Mouse (Mus musculus): ENCODE data around the gene She.
A peak's percentile ranks its signal among the peaks of the same experiment; 100 is the strongest.
"Not testable (repeated sequence)": the region's sequence is repeated elsewhere in the genome, so short reads cannot be mapped to it uniquely, and the experiment has no call there.

Gene She

DNA sequence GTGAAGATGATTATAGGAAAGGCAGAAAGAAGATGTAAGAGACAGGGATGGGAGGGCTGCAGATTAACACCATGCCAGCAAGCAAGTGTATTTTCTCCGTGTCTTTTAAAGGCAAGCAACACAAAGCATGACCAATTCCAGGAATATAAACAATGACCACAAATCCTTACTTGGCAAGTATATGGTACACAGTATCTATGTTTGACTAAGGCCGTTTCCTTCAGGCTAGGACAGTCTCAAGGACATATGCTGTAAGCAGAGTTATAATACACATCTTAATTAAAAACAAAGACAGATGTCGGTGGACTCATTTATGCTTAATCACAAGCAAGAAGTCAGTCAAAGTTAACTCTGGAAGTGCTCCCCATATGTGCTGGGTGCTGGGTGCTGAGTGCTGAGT lies 12.6 kb upstream of the She start:
- no peak for DNase-seq

DNA sequence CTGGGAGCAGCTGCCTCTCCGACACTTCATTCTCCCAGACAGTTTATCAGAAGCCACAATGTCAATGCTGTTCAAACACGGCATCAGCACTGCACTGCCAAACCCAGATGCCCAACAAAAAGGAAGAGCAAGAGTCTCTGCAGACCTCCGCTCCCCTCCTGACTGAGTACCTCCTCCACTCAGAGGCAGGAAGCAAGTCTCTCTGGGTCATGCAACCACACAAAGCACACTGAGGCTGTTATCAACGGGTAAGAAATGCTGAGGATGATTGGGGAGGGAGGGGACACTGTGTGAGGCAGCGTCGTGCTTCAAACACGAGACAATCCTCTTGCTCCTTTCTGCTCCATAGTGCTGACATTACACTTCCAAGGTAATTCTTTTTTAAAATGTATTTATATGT lies 11.3 kb upstream of the She start:
- DNase-seq, result peak; percentile 53

DNA sequence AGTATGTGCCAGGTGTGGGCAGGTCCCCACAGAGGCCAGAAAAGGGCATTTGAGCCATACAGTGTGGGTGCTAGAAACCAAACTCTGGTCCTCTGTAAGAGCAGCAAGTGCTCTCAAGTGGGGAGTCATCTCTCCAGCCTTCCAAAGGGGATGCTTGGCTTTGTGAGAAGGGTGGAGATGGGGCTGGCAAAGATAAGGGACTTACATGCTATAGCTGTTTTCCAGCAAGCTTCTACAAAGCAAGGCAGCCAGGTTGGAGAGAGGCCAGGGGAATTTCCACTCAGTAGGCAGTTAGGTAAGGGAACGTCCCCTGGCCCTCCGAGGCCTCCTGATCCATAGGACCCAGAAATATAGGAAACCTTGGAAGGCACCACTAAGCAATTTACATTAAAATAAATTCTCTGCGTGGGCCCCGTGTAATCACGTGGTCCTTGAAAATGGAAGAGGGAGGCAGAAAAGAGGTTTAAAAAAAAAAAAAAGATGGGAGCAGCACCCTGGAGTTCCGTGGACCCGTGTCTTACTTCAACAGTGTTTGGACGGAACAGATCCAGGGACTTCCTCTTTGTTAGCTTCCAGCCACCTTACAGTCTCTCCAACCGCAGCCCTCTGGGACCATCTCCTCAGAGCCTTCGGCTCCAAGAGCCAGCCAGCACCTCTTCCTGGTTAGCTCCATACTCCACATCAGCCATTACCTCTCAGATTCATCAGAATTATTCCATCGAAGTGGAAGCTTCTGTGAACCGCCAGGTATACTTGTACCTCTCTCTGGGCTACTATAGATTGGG lies 10.7 kb upstream of the She start:
- DNase-seq, result no peak

DNA sequence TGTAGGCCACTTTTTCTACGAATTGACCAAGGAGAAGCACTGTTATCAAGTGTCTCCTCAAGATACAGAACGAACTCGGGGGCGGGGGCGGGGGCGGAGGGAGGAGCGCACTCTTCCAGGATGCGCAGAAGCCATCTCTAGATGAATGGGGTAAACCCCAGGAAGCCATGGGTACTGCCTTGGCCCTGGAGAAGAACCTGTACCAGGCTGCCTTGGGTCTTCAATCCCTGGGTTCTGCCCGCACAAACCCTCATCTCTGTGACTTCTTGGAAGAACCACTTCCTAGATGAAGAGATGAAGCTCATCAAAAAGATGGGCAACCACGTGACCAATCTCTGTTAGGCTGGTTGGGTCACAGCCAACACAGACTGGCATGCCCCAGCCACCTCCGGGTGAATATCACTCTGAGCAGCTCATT lies 10.1 kb upstream of the She start:
- DNase-seq, result no peak

DNA sequence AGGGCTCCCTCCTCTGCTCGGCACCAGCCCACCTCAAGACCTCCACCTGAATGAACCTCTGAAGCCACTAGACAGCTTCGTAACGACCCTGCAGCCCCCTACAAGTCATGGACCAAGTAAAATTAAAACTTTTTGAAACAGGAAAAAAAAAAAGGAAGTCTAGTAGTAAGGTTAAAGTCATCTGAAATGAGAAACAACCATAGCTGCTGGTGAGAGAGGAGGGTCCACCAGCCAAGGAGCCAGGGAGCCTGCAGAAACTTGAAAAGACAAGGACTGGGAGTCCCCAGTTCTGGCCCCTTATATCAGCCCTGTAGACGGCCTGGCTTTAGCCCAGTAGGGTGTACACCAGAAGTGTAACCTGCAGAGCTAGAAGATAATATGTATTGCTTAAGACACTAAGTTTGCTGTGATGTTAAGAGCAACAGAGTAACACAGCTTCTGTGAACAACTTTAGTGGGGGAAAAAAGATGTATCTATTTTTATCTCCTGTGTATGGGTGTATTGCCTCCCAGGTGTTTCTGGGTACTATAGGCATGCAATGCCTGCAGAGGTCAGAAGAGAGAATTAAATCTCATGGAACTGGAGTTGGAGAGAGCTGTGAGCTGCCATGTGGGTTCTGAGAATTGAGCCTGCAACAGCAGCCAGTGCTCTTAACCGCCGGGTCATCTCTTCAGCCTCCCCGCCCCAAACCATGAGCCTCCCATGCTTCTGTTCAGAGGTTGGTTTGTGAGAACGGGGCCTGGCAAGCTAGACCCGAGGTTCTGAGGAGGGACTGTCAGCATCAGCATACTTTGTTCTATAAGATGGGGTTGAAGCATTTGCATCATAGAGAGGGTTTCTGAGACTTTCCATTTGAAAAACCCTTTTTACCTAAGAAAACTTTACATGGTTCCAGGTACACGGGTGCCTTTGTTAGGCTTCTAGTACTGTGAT lies 9.4 kb upstream of the She start:
- no peak for DNase-seq

DNA sequence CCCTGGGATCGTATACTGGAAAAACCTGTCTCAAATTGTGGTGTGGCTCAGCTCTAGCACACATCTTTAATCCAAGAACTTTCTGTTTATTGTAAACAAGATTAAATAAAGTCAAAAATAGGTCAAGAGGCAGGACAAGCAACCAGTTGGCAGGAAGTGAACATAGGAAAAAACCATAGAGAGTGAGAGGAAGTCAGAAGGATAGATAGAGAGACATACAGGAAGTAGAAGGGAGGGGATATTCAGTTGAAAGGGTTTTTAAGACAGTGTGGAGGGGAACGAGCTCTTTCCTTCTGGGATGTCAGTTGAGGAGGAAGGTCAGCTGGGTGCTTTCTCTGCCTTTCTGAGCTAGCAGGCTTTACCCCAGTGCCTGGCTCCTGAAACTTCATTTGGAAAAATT lies 7.6 kb upstream of the She start:
- no peak for DNase-seq

DNA sequence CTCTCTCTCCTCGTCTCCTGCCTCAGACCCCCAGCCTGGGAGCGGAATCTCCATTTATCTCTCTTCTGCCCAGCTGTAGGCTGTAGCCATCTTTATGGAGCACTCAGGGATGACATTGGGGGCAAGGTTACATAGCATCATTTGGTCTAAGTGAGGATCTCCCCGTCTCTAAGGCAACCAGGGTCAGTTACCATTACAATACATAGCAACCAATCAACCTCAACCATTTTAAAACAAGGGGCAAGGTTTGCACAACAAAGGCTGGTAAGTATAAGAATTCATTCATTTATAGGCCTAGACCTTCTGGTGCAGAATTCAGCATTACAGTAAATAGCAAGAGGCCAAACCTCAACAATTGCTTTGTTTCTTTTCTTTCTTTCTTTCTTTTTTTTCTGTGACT lies 4.9 kb upstream of the She start:
- DNase-seq, result no peak

DNA sequence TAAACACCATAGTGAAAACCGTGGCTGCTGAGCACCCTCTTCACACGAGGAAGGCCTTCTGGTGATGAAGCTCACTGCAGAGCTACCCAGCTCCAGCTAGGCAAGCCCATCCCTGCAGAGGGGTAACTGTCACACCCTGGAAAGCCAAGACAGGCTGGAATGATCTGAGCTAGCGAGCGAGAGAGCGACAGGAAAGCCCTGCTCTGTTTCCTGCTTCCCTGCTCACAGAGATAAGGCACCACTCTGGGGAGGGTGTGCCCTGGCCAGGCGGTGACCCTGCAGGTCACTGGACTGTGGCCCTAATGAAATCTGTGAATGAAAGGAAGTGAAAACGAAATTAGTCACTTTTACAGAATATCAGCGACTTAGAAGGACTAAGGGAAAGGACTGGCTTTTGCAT lies 4.2 kb downstream of the She start:
- DNase-seq, result no peak

DNA sequence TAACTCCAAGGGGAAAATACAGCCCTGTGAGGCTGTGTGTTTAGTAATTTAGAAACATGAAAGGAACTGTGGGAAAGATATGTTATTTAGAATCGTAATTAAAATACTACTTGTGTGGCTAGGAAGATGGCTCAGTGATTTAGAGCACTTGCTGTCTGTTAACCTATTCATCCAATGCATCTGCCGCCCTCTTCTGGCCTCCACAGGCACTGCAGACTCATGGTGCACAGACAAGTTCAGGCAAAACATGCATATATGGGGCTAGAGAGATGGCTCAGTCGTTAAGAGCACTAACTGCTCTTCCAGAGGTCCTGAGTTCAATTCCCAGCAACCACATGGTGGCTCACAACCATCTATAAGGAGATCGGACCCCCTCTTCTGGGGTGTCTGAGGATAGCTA lies 11.1 kb downstream of the She start:
- DNase-seq, result peak; percentile 81

DNA sequence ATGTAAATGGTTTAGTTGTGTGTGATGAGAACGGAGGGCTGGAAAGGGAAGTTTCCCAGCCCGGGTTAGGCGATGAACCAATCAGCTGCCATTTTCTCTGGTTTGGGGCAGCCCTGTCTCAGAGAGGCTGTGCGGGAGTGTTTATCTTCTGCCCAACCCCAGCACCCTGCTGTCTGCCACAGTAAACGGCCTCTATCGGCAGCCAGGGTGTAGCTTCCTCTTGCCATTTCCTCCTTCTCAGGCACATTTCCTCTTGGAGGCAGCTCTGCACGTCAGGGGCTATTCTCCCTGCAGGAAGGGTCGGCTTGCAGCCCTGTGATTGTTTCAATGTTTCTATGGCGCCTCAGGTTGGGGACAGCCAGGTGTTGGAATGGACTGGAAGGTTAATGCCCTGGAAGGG lies 12.0 kb downstream of the She start:
- DNase-seq, result peak; percentile 46

DNA sequence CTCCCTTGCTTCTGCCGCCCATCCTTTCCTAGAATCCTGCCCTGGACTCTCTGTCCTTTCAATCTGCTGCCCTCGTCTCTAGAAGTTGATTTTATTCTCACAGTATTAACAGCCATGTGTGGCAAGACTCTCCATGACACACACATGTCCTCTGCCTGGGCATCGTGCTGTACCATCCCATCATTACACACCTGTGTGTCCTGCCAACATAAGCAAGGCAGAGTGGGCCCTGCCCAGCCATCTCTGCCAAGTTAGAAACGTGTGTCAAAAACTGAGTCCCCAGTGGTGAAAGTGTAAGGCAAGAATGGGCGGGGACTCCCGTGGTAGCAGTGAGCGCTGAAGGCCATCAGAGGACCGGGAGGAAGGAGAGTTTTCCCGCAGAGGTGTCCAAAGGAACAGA lies 14.6 kb downstream of the She start:
- no peak for DNase-seq

DNA sequence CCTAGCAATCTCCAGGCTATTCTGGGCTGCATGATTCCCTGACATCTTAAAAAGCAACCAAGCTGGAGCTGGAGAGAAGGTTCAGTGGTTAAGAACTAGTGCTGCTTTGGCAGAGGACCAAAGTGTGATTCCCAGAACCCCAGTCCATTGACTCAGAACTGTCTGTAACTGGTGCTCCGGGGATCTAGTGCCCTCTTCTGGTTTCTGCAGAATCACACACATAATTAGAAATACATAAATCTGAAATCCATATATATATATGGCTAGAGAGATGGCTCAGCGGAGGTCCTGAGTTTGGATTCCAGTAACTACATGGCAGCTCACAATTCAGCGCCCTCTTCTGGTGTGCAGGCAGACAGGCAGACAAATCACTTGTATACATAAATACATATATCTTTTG lies 16.0 kb downstream of the She start:
- no peak for DNase-seq

DNA sequence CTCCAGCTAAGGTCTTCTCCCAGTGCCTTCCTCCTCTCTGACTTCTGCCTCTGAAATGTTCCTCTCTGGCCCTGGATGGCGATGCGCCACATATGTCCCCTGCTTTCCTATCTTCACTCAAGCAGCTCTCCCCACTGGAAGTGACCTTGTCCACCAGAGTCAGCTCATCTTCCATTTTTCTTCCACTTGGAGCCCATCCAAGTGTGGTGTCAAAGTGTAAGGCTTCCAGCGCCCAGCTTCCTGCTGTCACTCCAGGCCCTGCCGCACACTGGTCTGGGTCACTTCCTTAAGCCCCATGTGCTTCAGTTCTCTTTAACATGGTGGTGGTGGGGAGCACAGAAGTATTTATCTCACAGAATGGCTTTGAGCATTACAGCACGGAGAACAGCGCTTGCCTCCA lies 16.4 kb downstream of the She start:
- no peak for DNase-seq

DNA sequence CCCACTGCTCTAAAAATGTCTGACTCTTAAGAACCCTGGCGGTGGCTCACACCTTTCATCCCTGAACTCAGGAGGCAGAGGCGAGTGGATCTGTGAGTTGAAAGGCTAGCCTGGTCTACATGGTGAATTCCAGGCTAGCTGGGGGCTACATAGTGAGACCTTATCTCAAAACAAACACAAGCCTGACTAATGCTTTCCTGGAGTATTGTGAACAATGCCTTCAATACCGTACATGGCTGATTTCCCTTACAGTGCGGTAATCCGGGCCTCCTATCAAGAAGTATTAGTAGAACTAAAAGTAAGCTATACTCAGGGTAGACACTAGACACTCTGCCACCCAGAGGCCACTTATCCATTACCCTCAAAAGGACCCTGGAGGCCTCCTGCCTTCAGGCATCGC lies 16.9 kb downstream of the She start:
- no peak for DNase-seq

DNA sequence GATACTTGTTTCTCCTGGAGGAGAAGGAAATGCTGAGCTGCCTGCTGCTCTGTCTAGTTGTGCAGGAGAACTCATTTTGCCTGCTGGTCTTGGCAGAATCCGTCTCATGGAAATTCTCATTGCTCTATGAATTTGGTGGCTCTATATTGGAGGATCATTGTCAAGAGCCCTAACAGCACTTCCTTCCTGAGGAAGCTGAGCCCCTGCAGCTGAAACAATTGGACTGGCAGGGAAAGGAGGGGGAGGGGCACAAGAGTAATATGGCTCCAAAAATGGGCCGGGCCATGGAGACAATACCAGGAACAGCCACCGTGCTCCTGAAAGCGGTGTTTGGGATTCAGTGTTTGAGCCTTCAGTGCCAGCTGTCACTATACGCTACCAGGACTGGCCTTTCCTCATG lies 22.6 kb downstream of the She start:
- no peak for DNase-seq

DNA sequence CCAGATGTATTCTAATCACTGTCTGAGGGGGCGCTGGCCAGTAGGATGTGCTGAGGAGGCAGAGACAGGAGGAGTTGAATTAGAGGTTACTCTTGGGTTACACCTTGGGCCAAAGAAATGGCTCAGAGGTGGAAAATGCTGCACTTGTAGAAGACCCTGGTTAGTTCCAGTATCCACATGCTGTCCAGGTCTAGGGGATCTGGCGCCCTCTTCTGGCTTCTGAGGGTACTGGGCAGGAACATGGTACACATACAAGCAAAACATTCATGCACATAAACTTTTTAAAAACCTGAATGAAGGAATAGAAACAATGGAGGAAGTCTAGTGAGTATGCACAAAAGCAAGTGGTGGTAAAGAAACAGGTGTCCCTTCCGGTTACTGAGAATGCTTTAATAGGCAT lies 26.2 kb downstream of the She start:
- DNase-seq, result peak; percentile 60

DNA sequence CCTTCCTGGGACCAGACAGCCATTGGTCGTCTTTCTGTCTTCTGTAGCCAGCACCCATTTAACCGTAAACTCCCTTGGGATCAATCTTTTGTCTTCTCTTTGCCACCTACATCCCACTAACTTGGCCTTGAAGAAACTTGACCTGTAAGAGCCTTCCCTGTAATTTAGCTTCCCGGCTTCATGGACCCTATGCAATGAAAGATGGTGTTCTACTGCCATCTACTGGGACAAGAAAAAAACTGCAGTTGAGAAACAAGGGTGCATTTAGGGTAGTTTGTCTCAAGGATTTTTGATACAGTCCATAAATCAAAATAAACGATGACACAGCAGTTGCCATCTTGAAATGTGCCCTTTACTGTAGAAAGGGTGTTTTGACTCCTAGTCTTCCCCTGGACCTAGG lies 27.0 kb downstream of the She start:
- no peak for DNase-seq

DNA sequence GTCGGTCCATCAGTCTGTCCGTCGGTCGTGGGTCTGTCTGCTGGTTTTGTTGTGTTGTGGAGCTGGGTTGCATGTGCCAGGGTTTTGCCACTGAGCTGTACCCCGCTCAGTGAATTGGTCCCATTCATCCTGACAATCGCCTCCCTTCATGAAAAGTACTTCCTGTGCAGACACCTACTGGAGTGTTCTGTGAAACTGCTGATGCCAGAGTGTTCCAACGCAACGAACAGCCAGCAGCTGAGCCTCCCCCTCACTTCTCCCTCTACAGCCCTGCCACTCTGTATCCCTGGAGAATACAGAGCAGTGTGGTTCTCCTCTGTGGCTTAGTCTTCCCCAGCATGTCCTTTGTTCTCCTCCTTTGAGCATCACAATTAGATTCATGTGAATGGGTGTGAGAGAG lies 27.7 kb downstream of the She start:
- DNase-seq, result no peak

DNA sequence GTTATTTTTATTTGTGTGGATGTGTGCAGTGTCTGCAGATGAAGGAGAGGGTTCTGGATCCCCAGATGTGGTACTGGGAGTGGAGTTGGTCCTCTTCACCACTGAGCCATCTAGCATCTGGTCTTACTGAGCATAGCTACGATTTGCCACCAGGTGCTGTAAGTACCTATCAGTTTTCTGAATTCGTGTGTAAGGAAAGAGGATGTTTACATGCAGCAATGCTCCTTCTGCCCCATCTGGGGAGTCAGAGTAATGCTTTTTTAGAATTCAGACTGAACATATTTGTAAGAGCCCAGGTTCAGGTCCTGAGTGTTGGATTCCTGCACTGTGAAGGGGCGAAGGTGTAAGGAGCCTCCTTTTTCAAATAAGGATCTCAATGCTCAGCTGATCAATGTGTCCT lies 28.8 kb downstream of the She start:
- no peak for DNase-seq

DNA sequence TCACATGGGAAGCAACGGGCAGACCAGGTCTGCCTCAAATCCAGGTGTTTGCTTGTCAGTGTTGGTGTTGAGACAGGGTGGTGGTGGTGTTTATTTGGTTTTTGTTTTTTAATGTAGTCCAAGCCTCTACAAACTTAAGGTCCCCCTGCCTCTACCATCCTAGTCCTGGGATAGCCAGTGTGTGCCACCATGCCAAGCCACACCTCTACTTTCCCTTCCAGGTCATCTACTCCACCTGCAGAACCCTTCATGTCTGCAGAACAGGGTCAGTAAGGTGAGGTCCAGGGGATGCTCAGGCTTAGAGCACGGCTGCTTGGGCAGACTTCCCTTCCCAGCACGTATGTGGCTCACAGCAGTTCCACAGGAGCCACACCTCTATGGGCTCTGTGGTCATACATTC lies 29.2 kb downstream of the She start:
- no peak for DNase-seq

DNA sequence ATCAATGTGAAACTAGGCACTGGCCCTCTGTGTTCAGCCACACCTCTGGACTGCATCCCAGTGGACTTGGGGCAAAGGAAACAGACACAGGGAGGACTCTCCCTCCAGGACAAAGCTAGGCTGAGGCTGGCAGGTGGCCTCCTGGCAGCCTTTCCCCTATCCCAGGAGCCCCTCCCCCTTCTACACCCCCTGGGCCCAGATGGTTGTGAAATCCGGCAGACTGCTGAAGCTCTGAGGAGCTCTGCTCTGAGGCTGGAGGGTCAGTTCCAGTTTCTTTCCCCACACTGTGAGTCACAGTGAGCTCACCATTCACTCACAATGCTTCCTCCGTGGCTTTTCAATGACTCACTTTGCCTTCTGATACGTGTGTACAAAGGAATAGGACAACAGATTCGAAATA lies 29.9 kb downstream of the She start:
- DNase-seq, result peak; percentile 34

DNA sequence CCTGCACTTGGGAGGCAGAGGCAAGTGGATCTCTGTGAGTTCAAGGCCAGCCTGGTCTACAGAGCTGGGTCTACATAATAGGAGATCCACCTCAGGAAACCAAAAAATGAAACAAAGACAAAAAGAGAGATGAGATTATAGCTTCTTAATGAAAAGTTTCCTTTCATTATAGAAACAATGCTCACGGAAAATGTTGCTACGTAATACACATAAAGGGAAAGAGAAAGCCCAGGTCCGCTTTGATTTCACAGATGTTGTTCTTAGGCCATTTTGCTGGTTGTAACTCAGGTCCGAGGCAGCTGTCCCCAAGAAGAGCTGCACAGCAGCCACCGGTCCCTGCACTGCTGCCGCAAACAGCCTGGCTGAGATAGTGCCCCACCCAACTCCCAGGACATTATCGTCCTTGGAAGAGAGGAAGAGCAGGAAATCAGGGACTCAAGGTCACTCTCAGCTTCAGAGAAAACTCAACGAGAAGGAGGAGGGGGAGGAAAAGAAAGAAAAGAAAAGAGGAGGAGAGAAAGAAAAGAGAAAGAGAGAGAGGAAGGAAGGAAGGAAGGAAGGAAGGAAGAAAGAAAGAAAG lies 31.1 kb downstream of the She start:
- DNase-seq, result no peak

DNA sequence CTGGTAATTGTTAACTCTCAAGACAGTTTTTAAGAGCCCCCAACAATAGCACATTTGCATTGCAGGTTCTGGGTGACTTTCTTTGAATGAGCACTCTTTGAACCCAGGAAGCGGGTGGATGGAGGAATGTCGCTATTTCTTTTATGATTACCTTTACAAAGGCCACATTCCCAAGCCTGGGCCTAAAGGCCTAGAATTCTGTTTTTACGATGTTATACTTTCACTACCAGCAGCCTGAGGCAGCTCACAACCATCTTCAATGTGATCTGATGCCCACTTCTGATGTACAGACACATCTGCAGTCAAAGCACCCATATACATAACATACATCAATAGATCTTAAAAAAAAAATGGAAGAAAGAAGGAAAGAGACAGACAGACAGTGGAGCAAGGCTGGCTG lies 32.1 kb downstream of the She start:
- DNase-seq, result not testable (repeated sequence)
